Mouse (Mus musculus): ENCODE measurements around the gene BC005624.

Gene BC005624

GRCm38 (mm10) chr2:30929483-30930045 lies 52.4 kb downstream of the BC005624 start, which contains the start of gene Ptges:
TSS of gene Ptges (minus strand) at chr2:30929863.
- DNase-seq (ENCODE audit: low read depth, low spot score), result peak; percentile 94

- peak; percentile 76 for DNase-seq (ENCODE audit: low read depth, low spot score)
Measured at GRCm38 (mm10) chr2:30928893-30929482, 53.0 kb downstream of the BC005624 start.

GRCm38 (mm10) chr2:30927844-30928628 lies 54.0 kb downstream of the BC005624 start:
- DNase-seq (ENCODE audit: low read depth, low spot score), result peak; percentile 90

- peak; percentile 53 for DNase-seq (ENCODE audit: low read depth, low spot score)
Measured at GRCm38 (mm10) chr2:30927151-30927781, 54.7 kb downstream of the BC005624 start.

GRCm38 (mm10) chr2:30926381-30926780 lies 55.6 kb downstream of the BC005624 start:
- DNase-seq (ENCODE audit: low read depth, low spot score), result no peak

- DNase-seq (ENCODE audit: low read depth, low spot score), result no peak
Measured at GRCm38 (mm10) chr2:30925181-30925580, 56.8 kb downstream of the BC005624 start.

GRCm38 (mm10) chr2:30923099-30923498 lies 58.9 kb downstream of the BC005624 start:
- no peak for DNase-seq (ENCODE audit: low read depth, low spot score)

Measured in brain, adult 2 months (tissue).